Mouse (Mus musculus) brain, embryonic 14.5 days (tissue): ENCODE measurements around the gene Glis1. TPM values are rescaled to one million over a fixed set of nuclear protein-coding genes. Genes with fewer than 3 reads are reported as not detected.
A peak's percentile ranks its signal among the peaks of the same experiment; 100 is the strongest.

Experiments used
- DNase-seq: peaks from one replicate; pipeline ENCODE4 v3.0.0-alpha.2; 2011; ENCODE audit warnings: low read depth
- CTCF ChIP-seq: fragments of 200-500 bp; IDR thresholded peaks from 2 replicates; pipeline ENCODE4 v1.5.1; 2012; ENCODE audit warnings: inconsistent platforms, mild to moderate bottlenecking, moderate library complexity, borderline replicate concordance; ENCODE audit not compliant: insufficient read depth, insufficient read length; ENCODE audit errors: extremely low read depth
- POLR2A ChIP-seq: fragments of 200-500 bp; IDR thresholded peaks from 2 replicates; pipeline ENCODE4 v1.6.1; 2012; ENCODE audit warnings: mild to moderate bottlenecking, inconsistent platforms, borderline replicate concordance; ENCODE audit not compliant: poor library complexity, insufficient read depth, insufficient read length, severe bottlenecking; ENCODE audit errors: extremely low read depth
- polyA plus RNA-seq: library from polyadenylated mRNA; depleted of rRNA; stranded (reverse); fragments of >200 nt; gene quantifications from 2 replicates; pipeline ENCODE4 v1.2.3, GENCODE M21; 2012

Gene Glis1
- polyA plus RNA-seq, 1 experiment, result 1.4 TPM

DNA sequence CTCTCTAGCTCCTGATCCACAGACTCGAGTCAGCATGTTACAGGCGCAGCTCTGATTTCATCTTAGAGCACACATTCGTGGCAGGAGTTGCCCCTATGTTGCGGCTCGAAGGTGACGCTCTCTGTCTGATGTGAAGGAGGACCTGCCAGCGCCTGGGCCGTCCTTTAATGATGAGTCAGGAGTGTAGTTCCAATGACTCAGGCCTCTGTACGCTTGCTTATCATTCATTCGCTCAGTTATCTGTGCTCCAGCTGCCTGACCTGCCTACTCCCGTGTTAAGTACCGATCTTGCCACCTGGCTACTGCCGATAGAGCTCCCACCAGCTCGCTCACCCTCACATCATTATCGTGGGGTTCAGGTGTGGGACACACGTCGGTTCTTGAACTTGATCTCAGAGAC is 24.5 kb downstream of the Glis1 start:
- no peak for DNase-seq

DNA sequence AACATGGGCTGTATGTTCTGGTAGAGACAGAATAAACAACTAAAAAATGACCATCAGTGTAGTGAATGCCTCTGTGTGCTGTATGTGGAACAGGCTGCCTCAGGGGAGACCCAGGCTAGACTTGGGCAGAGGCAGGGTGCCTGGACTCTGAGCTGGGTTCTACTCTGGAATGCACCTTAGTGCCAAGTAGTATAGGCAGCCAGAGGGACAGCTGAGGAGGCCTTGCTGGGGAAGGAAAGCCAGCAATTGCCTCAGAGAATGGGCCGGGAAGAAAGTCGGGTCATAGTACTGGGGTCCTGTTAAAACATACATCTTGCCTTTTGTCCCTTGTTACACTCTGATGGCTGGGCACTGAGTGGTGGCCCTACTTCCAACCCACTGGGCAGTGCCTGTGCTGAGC is 25.1 kb downstream of the Glis1 start:
- no peak for DNase-seq
- TF ChIP-seq POLR2A (no peak), CTCF (no peak)

More for the DNA sequence above, 24.5 kb downstream of the Glis1 start:
- no peak for TF ChIP-seq CTCF
- TF ChIP-seq POLR2A, result no peak

DNA sequence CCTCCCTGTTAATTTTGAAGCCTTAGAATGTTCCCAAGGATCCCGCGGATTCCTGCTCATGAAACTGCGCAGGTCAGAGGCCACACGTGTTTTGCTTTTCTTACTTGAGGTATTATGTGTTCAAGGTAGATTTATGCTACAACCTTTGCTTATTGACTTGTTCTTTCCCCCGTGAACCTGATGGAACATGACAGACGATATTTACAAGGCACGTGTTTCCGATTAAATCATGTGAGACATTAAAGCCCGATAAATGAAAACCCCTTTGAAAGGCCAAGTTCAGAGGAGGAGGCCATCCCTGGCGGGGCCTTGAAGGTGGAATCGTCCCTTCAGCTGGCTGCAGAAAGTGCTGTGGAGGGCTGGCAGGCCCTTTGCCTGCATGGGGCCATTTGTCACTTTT is 26.1 kb downstream of the Glis1 start:
- DNase-seq, result no peak

DNA sequence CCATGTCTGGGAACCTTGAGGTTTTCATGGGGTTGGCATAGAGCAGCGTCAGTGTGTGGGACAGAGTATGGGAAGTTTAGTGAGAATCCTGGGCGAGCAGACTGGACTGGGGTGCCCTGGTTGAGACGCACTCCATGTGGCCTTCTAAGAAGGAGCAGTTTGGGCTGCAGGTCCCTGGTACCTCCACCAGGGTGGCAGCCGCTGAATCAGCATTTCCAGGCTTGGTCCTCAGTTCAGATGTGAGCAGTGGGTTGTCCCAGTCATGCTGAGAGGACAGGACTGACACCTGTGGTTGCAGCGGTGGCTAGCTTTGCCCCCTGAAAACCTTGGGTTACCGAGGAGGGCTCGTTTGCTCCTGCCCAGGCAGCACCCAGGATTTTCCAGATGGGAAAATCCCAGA is 33.4 kb downstream of the Glis1 start:
- DNase-seq, result no peak
- TF ChIP-seq CTCF (0 out of 2 replicates have a peak, but pooled peaks have one; percentile 13), POLR2A (no peak)

More for the DNA sequence above, 26.1 kb downstream of the Glis1 start:
- TF ChIP-seq CTCF, result no peak
- TF ChIP-seq POLR2A, result no peak

DNA sequence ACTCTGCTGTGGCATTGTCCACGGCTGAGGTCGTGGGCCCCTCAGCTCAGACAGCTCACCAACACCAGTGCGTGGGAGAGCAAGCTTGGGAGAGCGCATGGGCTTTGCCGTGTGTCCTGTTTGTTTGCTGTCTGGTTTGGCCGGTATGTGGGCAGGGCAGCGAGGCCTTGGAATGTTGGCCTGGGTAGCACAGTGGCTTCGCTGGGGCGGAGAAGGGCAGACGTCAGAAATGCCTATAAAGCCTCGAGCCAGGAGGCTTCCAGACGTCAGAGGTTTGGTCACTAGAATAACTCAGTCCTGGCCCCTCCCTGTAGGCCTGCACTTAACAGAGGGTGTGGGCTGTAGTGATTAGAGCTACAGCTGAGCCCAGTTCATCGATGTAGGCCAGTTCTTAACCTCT is 33.9 kb downstream of the Glis1 start:
- no peak for TF ChIP-seq POLR2A
- no peak for TF ChIP-seq CTCF
- DNase-seq, result no peak

DNA sequence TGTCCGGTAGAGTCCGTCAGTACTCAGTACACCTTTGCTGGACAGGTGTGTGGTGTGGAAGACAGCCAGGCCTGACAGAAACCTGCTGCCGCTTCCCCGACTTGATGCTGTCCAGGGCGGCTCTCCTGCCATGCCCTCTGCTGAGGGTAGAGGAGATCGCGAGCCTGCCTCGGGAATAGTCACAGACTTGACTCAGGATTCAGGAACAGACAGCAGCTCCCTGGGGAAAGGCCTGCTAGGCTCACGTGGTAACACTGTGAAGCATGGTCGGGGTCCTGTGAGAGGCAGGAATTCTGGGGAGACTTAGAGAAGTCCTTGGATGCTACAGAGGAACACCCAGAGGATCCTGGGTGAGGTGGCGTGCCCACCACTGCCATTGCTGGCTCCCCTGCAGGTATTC is 34.4 kb downstream of the Glis1 start:
- no peak for DNase-seq
- no peak for TF ChIP-seq CTCF
- no peak for TF ChIP-seq POLR2A

DNA sequence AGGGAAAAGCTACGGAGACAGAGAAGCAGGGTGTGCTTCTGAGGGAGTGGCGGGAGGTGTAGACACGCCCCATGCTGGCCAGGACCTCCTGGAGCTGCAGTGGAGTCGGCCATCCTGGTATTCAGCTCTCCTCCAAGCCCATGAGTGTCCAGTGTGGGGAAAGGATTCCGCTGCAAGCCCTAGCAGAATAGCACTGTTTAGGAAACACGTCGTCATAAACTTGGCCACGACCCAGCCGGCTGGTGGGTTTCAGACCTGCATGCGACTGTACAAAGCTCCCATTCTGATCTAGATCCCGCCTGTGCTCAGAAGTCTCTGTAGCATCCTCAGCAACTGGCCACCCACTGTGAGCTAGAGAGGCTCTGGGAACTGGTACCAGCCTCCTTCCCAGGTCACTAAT is 41.9 kb downstream of the Glis1 start:
- DNase-seq, result peak; percentile 29
- TF ChIP-seq CTCF (no peak), POLR2A (no peak)

DNA sequence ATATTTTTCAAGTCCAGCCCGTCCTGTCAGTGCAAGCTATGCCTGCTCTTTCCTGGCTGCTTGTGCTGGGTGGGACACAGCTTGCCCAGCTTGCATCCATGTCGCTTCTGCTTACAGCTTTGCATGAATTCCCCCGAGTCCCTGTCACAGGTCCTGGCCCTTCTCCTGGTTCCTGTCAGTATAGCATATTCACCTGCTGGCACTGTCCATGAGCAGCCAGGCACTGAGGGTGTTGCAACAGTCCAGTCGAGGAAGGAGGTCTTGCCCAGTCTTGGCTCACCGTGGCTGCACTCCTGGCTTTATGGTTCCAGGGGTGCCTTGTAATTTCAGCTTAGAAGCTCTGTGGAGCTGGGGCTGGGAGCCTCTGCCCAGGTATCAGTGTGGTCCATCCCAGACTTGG is 44.6 kb downstream of the Glis1 start:
- no peak for DNase-seq
- no peak for TF ChIP-seq POLR2A
- no peak for TF ChIP-seq CTCF

DNA sequence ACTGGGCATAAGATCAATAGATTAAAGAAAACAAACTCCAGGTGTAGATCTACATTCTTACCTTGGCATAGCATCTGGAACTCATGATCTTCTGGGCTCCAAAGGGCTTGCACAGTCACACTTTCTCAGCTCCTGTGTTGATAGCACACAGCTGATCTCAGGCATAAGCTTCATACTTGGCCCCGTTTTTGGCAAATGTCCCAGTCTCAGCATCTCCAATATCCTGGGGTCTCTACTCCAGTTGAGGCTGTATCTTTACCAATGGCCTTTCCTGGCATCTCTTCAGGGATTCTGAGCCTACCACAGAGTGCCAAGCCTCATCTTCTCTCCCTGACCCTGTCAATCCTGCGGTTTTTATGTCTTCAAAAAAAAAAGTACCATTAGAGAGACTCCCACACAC is 48.1 kb downstream of the Glis1 start:
- no peak for TF ChIP-seq CTCF
- no peak for TF ChIP-seq POLR2A

DNA sequence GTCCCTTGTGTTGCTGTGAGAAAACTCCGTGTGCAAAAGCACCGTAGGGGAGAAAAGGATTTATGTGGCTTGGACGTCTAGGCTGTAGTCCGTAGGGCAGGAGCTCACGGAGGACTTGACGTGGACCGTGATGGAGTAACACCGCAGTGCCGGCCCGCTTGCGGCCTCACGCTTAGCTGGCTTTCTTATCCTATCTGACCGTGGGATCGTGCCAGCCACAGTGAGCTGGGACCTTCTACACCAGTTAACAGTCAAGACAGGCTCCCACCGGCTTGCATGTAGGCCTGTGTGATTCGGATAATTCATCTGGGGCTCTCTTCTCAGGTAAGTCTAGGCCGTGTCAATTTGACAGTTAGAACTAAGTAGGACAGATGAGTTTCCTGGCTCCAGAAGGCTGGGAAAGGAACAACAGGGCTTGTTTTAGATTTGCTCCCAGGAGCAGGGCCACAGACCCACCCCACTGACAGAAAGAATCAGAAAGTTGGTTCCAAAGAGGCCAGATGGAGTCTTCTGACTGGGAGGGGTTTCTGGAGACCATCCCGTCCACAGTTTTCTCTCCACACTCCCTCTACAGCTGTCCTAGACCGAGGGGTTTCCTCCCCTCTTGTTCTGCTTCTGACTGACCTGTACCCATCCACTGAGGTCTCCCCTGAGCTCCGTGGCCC is 49.3 kb downstream of the Glis1 start:
- TF ChIP-seq CTCF (no peak), POLR2A (no peak)
- no peak for DNase-seq

More for the DNA sequence above, 48.1 kb downstream of the Glis1 start:
- DNase-seq, result no peak

DNA sequence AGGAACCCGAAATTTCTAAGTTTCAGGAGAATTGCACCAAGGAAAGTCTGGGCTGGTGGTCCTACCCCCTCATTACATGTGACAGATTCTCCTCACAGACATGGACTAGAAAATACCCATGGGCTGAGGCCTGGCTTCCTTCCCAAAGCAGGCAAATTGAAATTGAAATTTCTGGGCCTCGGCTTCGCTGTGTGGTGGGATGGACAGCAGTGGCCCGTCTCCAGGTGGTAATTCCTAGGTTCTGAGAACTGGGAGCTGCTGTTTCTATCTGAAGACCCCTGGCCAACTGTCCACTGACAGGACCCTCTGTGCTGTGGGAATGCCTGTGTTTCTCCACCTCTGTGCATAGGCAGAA is 49.8 kb downstream of the Glis1 start:
- DNase-seq, result no peak
- TF ChIP-seq POLR2A, result no peak
- no peak for TF ChIP-seq CTCF

DNA sequence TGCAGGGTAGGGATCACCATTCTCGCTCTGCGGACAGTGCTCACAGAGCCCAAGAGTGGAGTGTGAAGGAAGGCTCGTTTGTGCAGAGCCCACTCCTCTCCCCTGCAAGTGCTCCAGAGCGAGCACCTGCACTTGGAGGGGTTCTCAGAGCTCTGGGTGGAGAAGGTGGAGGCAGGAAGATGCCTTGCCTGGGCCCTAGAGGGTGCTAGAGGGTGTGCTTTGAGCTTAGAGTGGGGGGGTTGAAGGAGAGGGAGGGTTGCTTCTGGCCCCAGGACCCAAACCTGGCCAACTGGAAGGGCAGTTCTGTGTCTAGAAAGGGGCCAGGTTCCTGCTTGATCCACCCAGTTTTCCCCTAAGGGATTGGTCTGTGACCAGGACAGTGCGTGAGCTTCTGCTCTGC is 51.5 kb downstream of the Glis1 start:
- TF ChIP-seq POLR2A, result no peak
- peak; percentile 38; the same call in 1 of the 2 replicates for TF ChIP-seq CTCF
- DNase-seq, result no peak

DNA sequence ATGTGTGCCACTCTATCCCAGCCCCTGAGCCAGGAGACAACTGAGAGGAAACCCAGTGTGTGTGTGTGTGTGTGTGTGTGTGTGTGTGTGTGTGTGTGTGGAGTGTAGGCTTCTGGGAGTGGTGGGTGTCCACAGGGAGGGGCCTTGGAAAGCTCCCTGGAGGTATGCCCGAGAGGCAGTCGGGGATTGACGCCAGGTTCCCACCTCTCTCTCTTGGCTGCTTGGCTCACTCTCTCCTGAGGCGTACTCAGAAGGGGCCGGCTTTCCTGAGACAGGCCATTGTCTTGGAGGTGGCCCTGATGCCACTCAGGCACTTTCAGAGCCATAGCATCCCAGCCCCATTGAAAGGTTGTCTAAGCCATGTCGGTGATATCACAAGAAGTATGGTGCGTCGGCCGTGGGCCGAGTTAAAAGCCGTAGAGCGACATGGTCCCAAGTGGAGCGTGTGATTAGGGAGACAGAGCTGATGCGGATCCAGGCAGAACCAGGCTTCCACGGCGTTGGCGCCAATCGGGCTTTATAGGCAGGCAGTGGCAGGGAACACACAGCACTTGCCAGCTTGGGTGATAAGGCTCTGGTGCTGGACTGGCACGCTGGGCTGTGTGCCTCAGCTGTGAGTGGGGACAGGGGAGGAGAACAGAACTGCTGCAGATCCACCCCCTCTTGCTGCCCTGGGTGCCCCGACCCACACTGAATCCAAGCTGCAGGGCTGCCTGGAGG is 54.9 kb downstream of the Glis1 start:
- no peak for TF ChIP-seq POLR2A
- peak; percentile 64 for DNase-seq
